Mouse (Mus musculus) adrenal gland, adult 18-20 months (tissue): ENCODE results near the gene Emc3. TPM values are rescaled to one million over a fixed set of nuclear protein-coding genes. Genes with fewer than 3 reads are reported as not detected.

Experiments used
- DNase-seq, 2 experiments: peaks; one replicate each; pipeline ENCODE4 v3.0.0; 2021 to 2022; ENCODE audit warnings: low spot score in 2 of 2
- total RNA-seq, 2 experiments: library from RNA; stranded (reverse); gene quantifications; 1 replicate in 1 of 2; 2 replicates in 1 of 2; pipeline ENCODE4 v1.2.3; 2021

Gene Emc3
- total RNA-seq, 2 experiments from 2014 or later: 89.8 to 107 TPM

GRCm38 (mm10) chr6:113499346-113499745 lies 32.1 kb downstream of the Emc3 start:
- DNase-seq: no peak

GRCm38 (mm10) chr6:113495071-113495675 lies 36.3 kb downstream of the Emc3 start:
- DNase-seq: no peak

GRCm38 (mm10) chr6:113494258-113494788 lies 37.1 kb downstream of the Emc3 start:
- DNase-seq: peak; percentile 72 to 84

GRCm38 (mm10) chr6:113492101-113492864 lies 39.2 kb downstream of the Emc3 start:
- no peak for DNase-seq

GRCm38 (mm10) chr6:113489410-113489809 lies 42.0 kb downstream of the Emc3 start:
- no peak for DNase-seq

- no peak for DNase-seq
Observed at GRCm38 (mm10) chr6:113487125-113487576, 44.3 kb downstream of the Emc3 start.

GRCm38 (mm10) chr6:113483729-113484128 lies 47.7 kb downstream of the Emc3 start:
- peak; percentile 24 to 36 for DNase-seq

- peak; percentile 83 to 85 for DNase-seq
Observed at GRCm38 (mm10) chr6:113483100-113483615, 48.3 kb downstream of the Emc3 start, which contains the start of gene Creld1. Creld1 (plus strand) TSS chr6:113483297.

- peak in 1 of 2 experiments; percentile 47 for DNase-seq
Observed at GRCm38 (mm10) chr6:113482477-113483099, 48.9 kb downstream of the Emc3 start.

GRCm38 (mm10) chr6:113480555-113481373 lies 50.7 kb downstream of the Emc3 start:
- peak in 1 of 2 experiments; percentile 21 for DNase-seq

- DNase-seq: peak in 1 of 2 experiments; percentile 19
Observed at GRCm38 (mm10) chr6:113478906-113479305, 52.5 kb downstream of the Emc3 start.

GRCm38 (mm10) chr6:113477353-113477752 lies 54.1 kb downstream of the Emc3 start:
- no peak for DNase-seq

- no peak for DNase-seq
Observed at GRCm38 (mm10) chr6:113473715-113474114, 57.7 kb downstream of the Emc3 start.

GRCm38 (mm10) chr6:113473246-113473645 lies 58.2 kb downstream of the Emc3 start:
- DNase-seq: no peak

- DNase-seq: no peak
Observed at GRCm38 (mm10) chr6:113472061-113472460, 59.4 kb downstream of the Emc3 start.

GRCm38 (mm10) chr6:113471297-113471936 lies 60.0 kb downstream of the Emc3 start, which contains the start of gene Il17rc:
Il17rc (plus strand) TSS chr6:113471427.
- DNase-seq: peak; percentile 45 to 51

GRCm38 (mm10) chr6:113469432-113469831 lies 62.0 kb downstream of the Emc3 start:
- DNase-seq: peak; percentile 75 to 82

GRCm38 (mm10) chr6:113469021-113469420 lies 62.4 kb downstream of the Emc3 start:
- peak; percentile 43 to 57 for DNase-seq

- no peak for DNase-seq
Observed at GRCm38 (mm10) chr6:113468512-113468911, 62.9 kb downstream of the Emc3 start.

GRCm38 (mm10) chr6:113465602-113466001 lies 65.8 kb downstream of the Emc3 start:
- no peak for DNase-seq
